Mouse (Mus musculus) CH12.LX (cell line): Measurements from ENCODE around the gene Bsg. TPM values are rescaled to one million over a fixed set of nuclear protein-coding genes. Genes with fewer than 3 reads are reported as not detected.

Source experiments
- DNase-seq: peaks from one replicate; pipeline ENCODE4 v3.0.0-alpha.2; 2013; ENCODE audit errors: extremely low read depth
- H3K27ac ChIP-seq: 2 replicates; pipeline ENCODE4 v1.5.1; 2012; ENCODE audit warnings: low read depth, mild to moderate bottlenecking, control low read depth, moderate library complexity; ENCODE audit not compliant: insufficient read depth
- H3K27me3 ChIP-seq: replicated peaks from 2 replicates; pipeline ENCODE3; 2012; ENCODE audit warnings: inconsistent platforms
- H3K36me3 ChIP-seq, 2 experiments: replicated peaks in 1 of 2; 2 replicates each; pipeline versions ENCODE3 to v1.6.1; 2012; ENCODE audit warnings: inconsistent platforms in 1 of 2, low read length in 1 of 2, mild to moderate bottlenecking in 1 of 2, mixed read lengths in 1 of 2, moderate library complexity in 1 of 2; ENCODE audit not compliant: control insufficient read depth in 1 of 2, insufficient read depth in 1 of 2
- H3K4me1 ChIP-seq, 2 experiments: 2 replicates each; pipeline ENCODE4 v1.6.1; 2012; ENCODE audit warnings: inconsistent platforms in 1 of 2, moderate library complexity in 1 of 2; ENCODE audit not compliant: insufficient read depth in 2 of 2, control insufficient read depth in 1 of 2
- H3K4me2 ChIP-seq: 2 replicates; pipeline ENCODE4 v1.6.1; 2012; ENCODE audit warnings: low read depth, mild to moderate bottlenecking, control low read depth; ENCODE audit not compliant: poor library complexity, insufficient read depth, severe bottlenecking
- H3K4me3 ChIP-seq, 3 experiments: fragments of 150-350 bp in 1 of 3; sonication (generic) in 1 of 3; replicated peaks in 1 of 3; 2 replicates each; pipeline versions ENCODE3 to v1.5.1; 2011 to 2012; ENCODE audit warnings: low read depth in 2 of 3, low read length in 2 of 3, mild to moderate bottlenecking in 2 of 3, moderate library complexity in 2 of 3, control low read depth in 1 of 3, improper control_type of control experiment in 1 of 3, inconsistent platforms in 1 of 3, mixed read lengths in 1 of 3; ENCODE audit not compliant: poor library complexity in 1 of 3
- H3K79me2 ChIP-seq: replicated peaks from 2 replicates; pipeline ENCODE4 v1.6.1; 2012; ENCODE audit warnings: mild to moderate bottlenecking, moderate library complexity; ENCODE audit not compliant: control insufficient read depth, poor library complexity, insufficient read depth, severe bottlenecking; ENCODE audit errors: extremely low read depth
- H3K9ac ChIP-seq: 2 replicates; pipeline ENCODE4 v1.6.1; 2012; ENCODE audit warnings: low read depth, mild to moderate bottlenecking, control low read depth, moderate library complexity; ENCODE audit not compliant: insufficient read depth
- H3K9me3 ChIP-seq: replicated peaks from 2 replicates; pipeline ENCODE3; 2012; ENCODE audit warnings: low read length, inconsistent platforms, mixed read lengths
- CHD1 ChIP-seq: IDR thresholded peaks from 2 replicates; pipeline ENCODE4 v1.6.1; 2012; ENCODE audit warnings: low read depth, low read length, improper control_type of control experiment, inconsistent platforms
- CHD2 ChIP-seq: IDR thresholded peaks from 2 replicates; pipeline ENCODE4 v1.6.1; 2011; ENCODE audit warnings: low read length, improper control_type of control experiment
- ELF1 ChIP-seq: IDR thresholded peaks from 2 replicates; pipeline ENCODE4 v1.6.1; 2014; ENCODE audit warnings: low read depth, mild to moderate bottlenecking, inconsistent platforms, low read length, improper control_type of control experiment
- GABPA ChIP-seq: IDR thresholded peaks from 2 replicates; pipeline ENCODE4 v1.6.1; 2012; ENCODE audit warnings: low read depth, low read length, improper control_type of control experiment, inconsistent platforms; ENCODE audit not compliant: insufficient replicate concordance
- HCFC1 ChIP-seq: IDR thresholded peaks from 2 replicates; pipeline ENCODE4 v1.6.1; 2012; ENCODE audit warnings: low read depth, mild to moderate bottlenecking, inconsistent platforms, low read length, improper control_type of control experiment
- JUN ChIP-seq: IDR thresholded peaks from 2 replicates; pipeline ENCODE4 v1.6.1; 2011; ENCODE audit warnings: low read depth, mild to moderate bottlenecking, low read length, improper control_type of control experiment, moderate library complexity; ENCODE audit not compliant: insufficient read depth
- KAT2A ChIP-seq: IDR thresholded peaks from 2 replicates; pipeline ENCODE4 v1.6.1; 2012; ENCODE audit warnings: low read length, improper control_type of control experiment, inconsistent platforms; ENCODE audit not compliant: insufficient replicate concordance
- MAFK ChIP-seq: IDR thresholded peaks from 2 replicates; pipeline ENCODE4 v1.6.1; 2011; ENCODE audit warnings: low read length, improper control_type of control experiment; ENCODE audit not compliant: insufficient replicate concordance
- MEF2A ChIP-seq: IDR thresholded peaks from 2 replicates; pipeline ENCODE4 v1.6.1; 2014; ENCODE audit warnings: low read depth, mild to moderate bottlenecking, inconsistent platforms, low read length, improper control_type of control experiment, borderline replicate concordance
- MXI1 ChIP-seq: IDR thresholded peaks from 2 replicates; pipeline ENCODE4 v1.6.1; 2011; ENCODE audit warnings: mild to moderate bottlenecking, low read depth, low read length, improper control_type of control experiment
- NRF1 ChIP-seq: IDR thresholded peaks from 2 replicates; pipeline ENCODE4 v1.6.1; 2014; ENCODE audit warnings: low read depth, mild to moderate bottlenecking, inconsistent platforms, low read length, improper control_type of control experiment, moderate library complexity
- PAX5 ChIP-seq: IDR thresholded peaks from 2 replicates; pipeline ENCODE4 v1.6.1; 2012; ENCODE audit warnings: low read length, inconsistent platforms, mixed read lengths
- POLR2AphosphoS2 ChIP-seq: IDR thresholded peaks from 2 replicates; pipeline ENCODE4 v1.6.1; 2011; ENCODE audit warnings: low read depth, low read length, improper control_type of control experiment
- RAD21 ChIP-seq: IDR thresholded peaks from 2 replicates; pipeline ENCODE4 v1.6.1; 2011; ENCODE audit warnings: low read depth, mild to moderate bottlenecking, low read length, improper control_type of control experiment, moderate library complexity
- RCOR1 ChIP-seq: conservative IDR thresholded peaks from 2 replicates; pipeline ENCODE4 v1.6.1; 2012; ENCODE audit warnings: low read depth, mild to moderate bottlenecking, inconsistent platforms, low read length, improper control_type of control experiment
- SIN3A ChIP-seq: IDR thresholded peaks from 2 replicates; pipeline ENCODE4 v1.6.1; 2012; ENCODE audit warnings: low read length, improper control_type of control experiment, inconsistent platforms
- TBP ChIP-seq: conservative IDR thresholded peaks from 2 replicates; pipeline ENCODE4 v1.6.1; 2011; ENCODE audit warnings: low read depth, low read length, improper control_type of control experiment
- TCF12 ChIP-seq: IDR thresholded peaks from 2 replicates; pipeline ENCODE4 v1.6.1; 2014; ENCODE audit warnings: low read depth, mild to moderate bottlenecking, inconsistent platforms, low read length, improper control_type of control experiment
- UBTF ChIP-seq: IDR thresholded peaks from 2 replicates; pipeline ENCODE4 v1.6.1; 2012; ENCODE audit warnings: low read depth, mild to moderate bottlenecking, inconsistent platforms, low read length, improper control_type of control experiment, moderate library complexity
- USF1 ChIP-seq: IDR thresholded peaks from 2 replicates; pipeline ENCODE4 v1.6.1; 2014; ENCODE audit warnings: low read depth, mild to moderate bottlenecking, inconsistent platforms, low read length, improper control_type of control experiment
- ZMIZ1 ChIP-seq: IDR thresholded peaks from 2 replicates; pipeline ENCODE4 v1.6.1; 2012; ENCODE audit warnings: low read depth, mild to moderate bottlenecking, inconsistent platforms, low read length, improper control_type of control experiment
- dilution Hi-C: fragments of 300-500 bp; cut with MboI; formaldehyde crosslinking; loops from 2 replicates; pipeline ENCODE4 v1.14.3; 2020; ENCODE audit warnings: low sequenced_read_pairs; ENCODE audit not compliant: extremely low pct_unique_long_range_greater_than_20kb, extremely low pct_ligation_motif_present
- in situ Hi-C: fragments of 300-500 bp; cut with MboI; formaldehyde crosslinking; loops from 3 replicates; pipeline ENCODE4 v1.14.3; 2019; ENCODE audit warnings: low sequenced_read_pairs, low pct_ligation_motif_present, low pct_unique_long_range_greater_than_20kb, mixed read lengths
- polyA plus RNA-seq: library from polyadenylated mRNA; unstranded; fragments of >175 nt; gene quantifications from 2 replicates; pipeline ENCODE4 v1.2.1, GENCODE M21; 2012; ENCODE audit warnings: low read depth; ENCODE audit not compliant: insufficient read length
- total RNA-seq, 2 experiments: library from RNA; depleted of rRNA; stranded (reverse); fragments of 300-350 nt in 1 of 2; fragments of >200 nt in 1 of 2; gene quantifications; 2 replicates each; pipeline ENCODE4 v1.2.3; 2012 to 2014

The Bsg gene
- total and polyA plus RNA-seq, 3 experiments, result 360 to 710 (median 421) TPM

- no peaks in the 10 kb centered on the region for H3K27me3 ChIP-seq
- no peaks in the 10 kb centered on the region; a peak in 1 of 4 replicates for H3K4me1 ChIP-seq
- no peak overlapping the region for H3K4me2 ChIP-seq
- no peak overlapping the region for H3K4me3 ChIP-seq
- no peak overlapping the region for H3K27ac ChIP-seq
- TF ChIP-seq ZMIZ1 (no peak), SIN3A (no peak), MEF2A (no peak), JUN (no peak), MXI1 (no peak), CHD2 (no peak), MAFK (no peak), NRF1 (no peak), GABPA (no peak), HCFC1 (no peak), POLR2AphosphoS2 (no peak), CHD1 (no peak), TBP (no peak), RCOR1 (no peak), ELF1 (no peak), PAX5 (no peak), USF1 (no peak), RAD21 (no peak), UBTF (no peak)
- H3K36me3 ChIP-seq, result peaks cover 38 to 53% of the 10 kb centered on the region in 2 experiments
- dilution Hi-C loops, result no loop called here
- in situ Hi-C loops, result no loop called here
- H3K9me3 ChIP-seq, result no peaks in the 10 kb centered on the region
- no peak overlapping the region for H3K9ac ChIP-seq
- no peaks in the 10 kb centered on the region for H3K79me2 ChIP-seq
- no peak for DNase-seq
Measured at GRCm38 (mm10) chr10:79755854-79756253, 51.6 kb downstream of the Bsg start.

GRCm38 (mm10) chr10:79756660-79757059, 52.4 kb downstream of the Bsg start:
- Histone ChIP-seq H3K4me1 (no peaks in the 10 kb centered on the region; a peak in 1 of 4 replicates), H3K4me3 (no peak overlapping the region), H3K4me2 (no peak overlapping the region), H3K9me3 (no peaks in the 10 kb centered on the region), H3K9ac (no peak overlapping the region), H3K27ac (no peak overlapping the region), H3K79me2 (no peaks in the 10 kb centered on the region), H3K36me3 (peaks cover 46 to 61% of the 10 kb centered on the region in 2 experiments), H3K27me3 (no peaks in the 10 kb centered on the region)
- TF ChIP-seq KAT2A (no peak), ZMIZ1 (no peak), TBP (no peak), USF1 (no peak), POLR2AphosphoS2 (0 out of 2 replicates have a peak, but pooled peaks have one; percentile 9), TCF12 (no peak)
- dilution Hi-C loops (no loop called here), in situ Hi-C loops (no loop called here)
- DNase-seq, result no peak
